Mouse (Mus musculus) lung, postnatal 0 days (tissue): ENCODE results near the gene Flcn. TPM values are rescaled to one million over a fixed set of nuclear protein-coding genes. Genes with fewer than 3 reads are reported as not detected.

Source experiments
- ATAC-seq: fragments of 200-750 bp; cut with Nextera tagmentation; 2 replicates; pipeline ENCODE4 v1.8.0; 2017; ENCODE audit warnings: moderate library complexity
- DNase-seq: peaks from one replicate; pipeline ENCODE4 v3.0.0-alpha.2; 2016; ENCODE audit warnings: low spot score
- H3K27ac ChIP-seq: fragments of 300-500 bp; sonication (generic); 2 replicates; pipeline ENCODE4 v1.5.1; 2014; ENCODE audit warnings: antibody characterized with exemption, mild to moderate bottlenecking, low read length, mixed read lengths
- H3K27me3 ChIP-seq: fragments of 300-500 bp; sonication (generic); replicated peaks from 2 replicates; pipeline ENCODE4 v1.6.1; 2014; ENCODE audit warnings: low read length, mixed read lengths; ENCODE audit not compliant: insufficient read depth
- H3K36me3 ChIP-seq: fragments of 300-500 bp; sonication (generic); 2 replicates; pipeline ENCODE4 v1.6.1; 2014; ENCODE audit warnings: low read length, mixed read lengths; ENCODE audit not compliant: insufficient read depth
- H3K4me1 ChIP-seq: fragments of 300-500 bp; sonication (generic); 2 replicates; pipeline ENCODE4 v1.6.1; 2014; ENCODE audit warnings: antibody characterized with exemption, low read depth, low read length, mixed read lengths; ENCODE audit not compliant: insufficient read depth
- H3K4me2 ChIP-seq: fragments of 300-500 bp; sonication (generic); replicated peaks from 2 replicates; pipeline ENCODE4 v1.6.1; 2014; ENCODE audit warnings: low read depth, mild to moderate bottlenecking, low read length, moderate library complexity, mixed read lengths
- H3K4me3 ChIP-seq: fragments of 300-500 bp; sonication (generic); 2 replicates; pipeline ENCODE4 v1.5.1; 2014; ENCODE audit warnings: low read depth, low read length
- H3K9ac ChIP-seq: fragments of 300-500 bp; sonication (generic); replicated peaks from 2 replicates; pipeline ENCODE4 v1.6.1; 2014; ENCODE audit warnings: low read depth, mild to moderate bottlenecking
- H3K9me3 ChIP-seq: fragments of 300-500 bp; sonication (generic); 2 replicates; pipeline ENCODE4 v1.6.1; 2016; ENCODE audit warnings: low read length, mixed read lengths
- CTCF ChIP-seq: IDR thresholded peaks from 2 replicates; pipeline ENCODE4 v1.5.1; 2016; ENCODE audit warnings: antibody characterized with exemption, mild to moderate bottlenecking
- EP300 ChIP-seq: IDR thresholded peaks from 2 replicates; pipeline ENCODE4 v1.6.1; 2016; ENCODE audit warnings: antibody characterized with exemption, mild to moderate bottlenecking, control low read depth
- WGBS: fragments of 180-500 bp; shearing (Covaris S2); extraction: QIAGEN DNeasy Blood & Tissue Kit; methylation state at CpG from one replicate; pipeline ENCODE4 v1.1.7; 2014; 5-methylcytosine and 5-hydroxymethylcytosine counted together
- polyA plus RNA-seq: library from polyadenylated mRNA; unstranded; fragments of >200 nt; fragmentation: Nextera tagmentation; extraction: Ambion mirVana; gene quantifications from 2 replicates; pipeline ENCODE4 v1.2.1, GENCODE M21; 2015

Gene Flcn
- polyA plus RNA-seq, 1 experiment from 2014 or later: 57.4 TPM

DNA sequence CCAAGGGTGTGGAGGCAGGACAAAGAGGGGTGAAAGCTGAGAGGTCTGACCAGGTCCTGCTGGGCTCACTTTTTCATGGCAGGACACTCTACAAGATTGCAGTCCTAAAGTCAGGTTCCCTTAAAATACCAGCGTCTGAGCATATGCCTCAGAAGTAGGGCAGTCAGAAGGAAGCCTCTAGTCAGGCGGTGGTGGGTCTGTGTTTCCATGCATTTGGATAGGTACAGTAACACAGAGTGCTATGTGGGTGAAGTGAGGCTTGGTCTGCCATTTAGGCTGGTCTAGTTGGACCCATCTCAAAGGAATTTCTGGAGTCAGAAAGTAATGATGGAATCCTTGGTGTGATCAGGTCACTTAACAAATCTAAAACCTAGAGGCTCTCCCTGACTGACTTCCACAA is 40.5 kb downstream of the Flcn start:
- no peak for DNase-seq
- H3K36me3 ChIP-seq: peaks cover 75% of the 10 kb centered on the region
- no peaks in the 10 kb centered on the region for H3K9me3 ChIP-seq
- H3K27ac ChIP-seq: no peak overlapping the region
- H3K27me3 ChIP-seq: no peaks in the 10 kb centered on the region
- no peak overlapping the region for H3K9ac ChIP-seq
- no peak for TF ChIP-seq CTCF
- no peak for TF ChIP-seq EP300
- H3K4me3 ChIP-seq: no peak overlapping the region
- no peak for ATAC-seq
- no peak overlapping the region for H3K4me2 ChIP-seq
- WGBS: 89% methylated on average over 2 of the region's 2 CpGs
- no peaks in the 10 kb centered on the region for H3K4me1 ChIP-seq

DNA sequence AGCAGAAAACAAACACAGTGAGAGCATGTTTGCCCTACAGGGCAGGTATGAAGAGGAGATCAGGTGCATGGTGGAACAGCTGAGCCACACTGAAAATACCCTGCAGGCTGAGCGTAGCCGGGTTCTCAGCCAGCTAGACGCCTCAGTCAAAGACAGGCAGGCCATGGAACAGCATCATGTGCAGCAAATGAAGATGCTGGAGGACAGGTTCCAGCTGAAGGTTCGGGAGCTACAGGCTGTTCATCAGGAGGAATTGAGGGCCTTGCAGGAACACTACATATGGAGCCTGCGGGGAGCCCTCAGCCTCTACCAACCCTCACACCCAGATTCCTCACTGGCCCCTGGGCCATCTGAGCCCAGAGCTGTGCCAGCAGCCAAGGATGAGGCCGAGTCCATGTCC is 49.0 kb downstream of the Flcn start:
- peaks cover 54% of the 10 kb centered on the region for H3K36me3 ChIP-seq
- TF ChIP-seq CTCF (no peak), EP300 (no peak)
- 95% methylated on average over 6 of the region's 6 CpGs for WGBS

DNA sequence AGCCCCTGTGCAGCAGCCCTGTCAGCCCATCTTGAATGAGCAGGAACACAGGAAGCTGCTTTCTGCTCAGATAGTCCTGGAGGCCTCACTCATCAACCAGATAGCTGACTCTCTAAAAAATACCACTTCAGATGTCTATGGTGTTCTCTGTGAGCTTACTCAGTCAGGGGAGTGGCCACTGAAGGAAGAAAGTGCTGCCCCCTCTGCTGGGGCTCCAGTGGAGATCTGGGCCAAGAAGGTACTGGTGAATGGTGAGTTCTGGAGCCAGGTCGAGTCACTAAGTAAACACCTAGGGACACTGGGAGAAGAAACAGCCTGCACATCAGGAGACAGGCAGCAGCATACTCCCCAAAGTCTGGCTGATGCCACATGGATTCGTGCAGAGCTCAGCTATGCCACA is 50.2 kb downstream of the Flcn start:
- WGBS: 77% methylated on average over 2 of the region's 2 CpGs
- H3K27ac ChIP-seq: no peak overlapping the region
- H3K9ac ChIP-seq: no peak overlapping the region

More for the DNA sequence above, 49.0 kb downstream of the Flcn start:
- Histone ChIP-seq H3K27ac (no peak overlapping the region), H3K27me3 (no peaks in the 10 kb centered on the region), H3K4me3 (no peak overlapping the region), H3K9ac (no peak overlapping the region), H3K4me2 (no peak overlapping the region), H3K4me1 (no peaks in the 10 kb centered on the region), H3K9me3 (no peaks in the 10 kb centered on the region)
- ATAC-seq: no peak
- no peak for DNase-seq

DNA sequence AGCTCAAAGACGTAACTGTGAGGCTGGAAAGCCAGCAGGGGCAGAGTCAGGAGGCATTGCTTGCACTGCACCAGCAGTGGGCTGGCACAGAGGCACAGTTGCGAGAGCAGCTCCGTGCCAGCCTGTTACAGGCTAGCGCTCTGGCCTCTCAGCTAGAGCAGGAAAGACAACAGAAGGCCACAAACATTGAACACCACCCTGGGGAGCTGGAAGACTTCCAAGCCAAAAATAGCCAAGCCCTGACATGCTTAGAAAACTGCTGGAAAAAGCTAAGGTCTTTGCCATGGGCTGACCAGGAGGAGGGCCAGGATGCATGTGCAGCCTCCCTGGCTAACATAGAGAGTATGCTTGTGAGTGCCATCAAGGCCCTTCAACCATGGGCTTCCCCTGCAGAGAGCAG is 50.6 kb downstream of the Flcn start:
- WGBS: 55% methylated on average over 4 of the region's 4 CpGs
- Histone ChIP-seq H3K9ac (no peak overlapping the region), H3K27me3 (no peaks in the 10 kb centered on the region), H3K27ac (no peak overlapping the region), H3K9me3 (no peaks in the 10 kb centered on the region), H3K4me2 (no peak overlapping the region), H3K4me1 (no peaks in the 10 kb centered on the region), H3K4me3 (no peak overlapping the region), H3K36me3 (peaks cover 50% of the 10 kb centered on the region)
- no peak for ATAC-seq
- TF ChIP-seq CTCF (no peak), EP300 (no peak)
- no peak for DNase-seq

More for the DNA sequence above, 50.2 kb downstream of the Flcn start:
- no peak overlapping the region for H3K4me2 ChIP-seq
- TF ChIP-seq EP300: no peak
- no peak for TF ChIP-seq CTCF
- H3K4me1 ChIP-seq: no peaks in the 10 kb centered on the region
- H3K9me3 ChIP-seq: no peaks in the 10 kb centered on the region
- H3K27me3 ChIP-seq: no peaks in the 10 kb centered on the region
- ATAC-seq: no peak
- H3K4me3 ChIP-seq: no peak overlapping the region
- peaks cover 53% of the 10 kb centered on the region for H3K36me3 ChIP-seq
- no peak for DNase-seq

DNA sequence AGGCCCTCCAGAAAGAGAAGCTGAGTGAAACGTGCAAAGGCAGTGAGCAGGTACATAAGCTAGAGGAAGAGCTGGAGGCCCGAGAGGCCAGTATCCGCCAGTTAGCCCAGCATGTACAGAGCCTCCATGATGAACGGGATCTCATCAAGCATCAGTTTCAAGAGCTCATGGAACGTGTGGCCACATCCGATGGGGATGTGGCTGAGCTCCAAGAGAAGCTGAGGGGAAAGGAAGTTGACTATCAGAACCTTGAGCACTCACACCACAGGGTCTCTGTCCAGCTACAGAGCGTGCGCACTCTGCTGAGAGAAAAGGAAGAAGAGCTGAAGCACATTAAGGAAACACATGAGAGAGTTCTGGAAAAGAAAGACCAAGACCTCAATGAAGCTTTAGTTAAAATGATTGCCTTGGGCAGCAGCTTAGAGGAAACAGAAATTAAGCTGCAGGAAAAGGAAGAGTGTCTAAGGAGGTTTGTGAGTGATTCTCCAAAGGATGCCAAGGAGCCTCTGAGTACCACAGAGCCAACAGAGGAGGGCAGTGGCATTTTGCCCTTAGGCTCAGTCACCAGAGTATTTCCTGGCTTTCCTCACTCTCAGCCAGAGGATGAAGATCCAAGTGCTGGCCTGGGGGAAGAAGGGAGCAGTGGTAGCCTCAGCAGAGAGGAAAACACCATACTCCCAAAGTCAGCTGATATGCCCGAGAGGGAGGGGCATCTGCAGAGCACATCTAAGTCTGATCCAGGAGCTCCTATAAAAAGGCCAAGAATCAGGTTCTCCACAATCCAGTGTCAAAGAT is 51.4 kb downstream of the Flcn start:
- no peak for TF ChIP-seq EP300
- TF ChIP-seq CTCF: no peak
- H3K4me1 ChIP-seq: no peaks in the 10 kb centered on the region
- DNase-seq: no peak
- no peak overlapping the region for H3K27ac ChIP-seq
- WGBS: 67% methylated on average over 9 of the region's 9 CpGs
- H3K4me2 ChIP-seq: no peak overlapping the region
- no peaks in the 10 kb centered on the region for H3K9me3 ChIP-seq
- H3K36me3 ChIP-seq: peaks cover 57% of the 10 kb centered on the region
- ATAC-seq: no peak
- H3K4me3 ChIP-seq: no peak overlapping the region
- no peak overlapping the region for H3K9ac ChIP-seq
- H3K27me3 ChIP-seq: no peaks in the 10 kb centered on the region

DNA sequence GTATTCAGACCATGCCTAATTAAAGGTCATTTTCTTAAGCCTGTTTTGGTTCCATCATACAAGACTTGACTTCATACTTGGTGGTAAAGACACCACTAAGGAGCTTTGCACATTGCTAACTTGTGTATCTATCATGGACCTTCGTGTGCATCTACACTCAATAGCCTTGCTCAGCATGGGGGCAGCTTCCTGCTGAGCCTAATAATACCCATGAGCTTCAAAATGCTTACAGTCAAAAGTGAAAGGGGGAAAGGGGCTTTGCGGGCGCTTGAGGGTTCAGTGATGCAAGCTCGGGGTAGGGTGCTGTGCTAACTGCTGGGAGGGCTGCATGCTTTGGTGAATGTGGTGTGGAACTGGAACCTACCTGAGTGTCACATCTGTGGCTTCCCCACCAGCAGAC is 53.5 kb downstream of the Flcn start:
- Histone ChIP-seq H3K4me3 (no peak overlapping the region), H3K4me1 (no peaks in the 10 kb centered on the region), H3K27ac (no peak overlapping the region), H3K36me3 (peaks cover 71% of the 10 kb centered on the region), H3K4me2 (no peak overlapping the region), H3K9me3 (no peaks in the 10 kb centered on the region), H3K9ac (no peak overlapping the region), H3K27me3 (no peaks in the 10 kb centered on the region)
- ATAC-seq (no peak), DNase-seq (no peak)
- WGBS: 90% methylated on average over 4 of the region's 4 CpGs
- TF ChIP-seq CTCF (no peak), EP300 (no peak)

DNA sequence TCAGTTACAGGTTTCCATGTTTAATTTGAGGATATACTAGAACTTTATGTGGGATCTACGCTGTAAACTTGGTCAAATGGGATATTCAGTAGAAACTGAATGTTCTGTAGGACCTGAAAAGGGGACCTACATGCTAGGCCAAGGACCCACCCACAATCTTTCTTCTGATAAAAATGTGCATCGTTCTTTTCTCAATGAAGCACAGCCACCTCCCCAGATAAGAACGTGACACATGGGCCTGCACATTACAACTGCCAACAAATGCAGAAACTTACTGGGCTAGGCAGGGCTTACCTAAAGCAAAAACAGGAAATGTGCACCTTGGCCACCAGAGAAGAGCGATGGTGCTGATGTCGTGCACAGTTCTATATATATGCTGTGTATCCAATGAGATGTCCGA is 55.3 kb downstream of the Flcn start:
- ATAC-seq (no peak), DNase-seq (no peak)
- Histone ChIP-seq H3K36me3 (peaks cover 57% of the 10 kb centered on the region), H3K27me3 (no peaks in the 10 kb centered on the region), H3K27ac (no peak overlapping the region), H3K4me2 (no peak overlapping the region), H3K9ac (no peak overlapping the region), H3K4me3 (no peak overlapping the region), H3K9me3 (no peaks in the 10 kb centered on the region), H3K4me1 (no peaks in the 10 kb centered on the region)
- 90% methylated on average over 6 of the region's 6 CpGs for WGBS
- no peak for TF ChIP-seq CTCF
- TF ChIP-seq EP300: no peak
